Mouse (Mus musculus): ENCODE data around the gene AC131692.1. TPM values are rescaled to one million over a fixed set of nuclear protein-coding genes. Genes with fewer than 3 reads are reported as not detected.
A peak's percentile ranks its signal among the peaks of the same experiment; 100 is the strongest.

AC131692.1 gene
- polyA plus RNA-seq, 1 experiment, result 1.5 TPM

- H3K4me1 ChIP-seq, result peaks cover 56% of the 10 kb centered on the region
- TF ChIP-seq GATA1 (IDR thresholded peaks at IDR 0.05; ENCODE audit: borderline replicate concordance, low read length), result no peak
- no peak for TF ChIP-seq FLI1 (IDR thresholded peaks at IDR 0.05; ENCODE audit: low read length)
- H3K4me3 ChIP-seq (replicated peaks), result no peak within 1 kb of the TSS
- no peaks in the 10 kb centered on the region for H3K27me3 ChIP-seq (replicated peaks)
- H3K9me3 ChIP-seq, result no peaks in the 10 kb centered on the region
- peaks cover 54% of the 10 kb centered on the region for H3K36me3 ChIP-seq (replicated peaks; ENCODE audit: low read length)
These were observed 12.1 kb upstream of the AC131692.1 start, which contains the start of gene Gm28374 for GRCm38 (mm10) chr19:6082156-6082555. TSS of gene Gm28374 (minus strand) at chr19:6082256.

- no peaks in the 10 kb centered on the region for H3K27me3 ChIP-seq (replicated peaks)
- H3K4me3 ChIP-seq (replicated peaks), result peak within 1 kb of the TSS; percentile 96
- H3K9me3 ChIP-seq, result no peaks in the 10 kb centered on the region
- peak; percentile 100; the same call in 1 of the 2 replicates for TF ChIP-seq FLI1 (IDR thresholded peaks at IDR 0.05; ENCODE audit: low read length)
- TF ChIP-seq GATA1 (IDR thresholded peaks at IDR 0.05; ENCODE audit: borderline replicate concordance, low read length), result no peak
- H3K4me1 ChIP-seq, result peaks cover 61% of the 10 kb centered on the region
- peaks cover 75% of the 10 kb centered on the region for H3K36me3 ChIP-seq (replicated peaks; ENCODE audit: low read length)
These were observed 9.6 kb upstream of the AC131692.1 start, which contains the start of the genes Zfpl1 and Cdca5 for GRCm38 (mm10) chr19:6084478-6085248. TSS of gene Zfpl1 (minus strand) at chr19:6084956. TSS of gene Cdca5 (plus strand) at chr19:6084983.

DNA sequence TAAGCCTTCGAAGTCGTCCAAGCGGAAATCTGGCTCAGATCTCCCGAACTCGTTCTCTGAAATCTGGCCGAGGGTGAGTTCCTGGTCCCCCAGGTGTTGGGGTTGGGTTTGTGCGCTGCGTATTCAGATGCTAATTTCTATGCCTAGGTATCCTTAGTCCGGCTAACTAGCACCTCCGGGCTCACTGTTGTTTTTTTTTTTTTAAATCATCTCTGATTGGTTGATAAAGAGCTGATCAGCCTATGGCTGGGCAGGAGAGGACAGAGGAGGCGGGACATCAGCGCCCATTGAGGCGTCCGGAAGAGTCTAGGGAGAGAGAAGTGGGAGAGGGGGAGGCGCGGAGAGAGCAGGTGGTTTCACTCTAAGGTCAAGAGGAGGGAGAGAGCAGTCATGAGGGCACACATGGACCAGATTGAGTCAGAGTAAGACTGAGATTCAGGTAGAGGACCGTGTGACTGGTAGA is 8.8 kb upstream of the AC131692.1 start:
- TF ChIP-seq GATA1 (IDR thresholded peaks at IDR 0.05; ENCODE audit: borderline replicate concordance, low read length) (no peak), FLI1 (IDR thresholded peaks at IDR 0.05; ENCODE audit: low read length) (no peak)
- Histone ChIP-seq H3K36me3 (replicated peaks; ENCODE audit: low read length) (peaks cover 75% of the 10 kb centered on the region), H3K4me3 (replicated peaks) (peak overlapping the region; percentile 96), H3K9me3 (no peaks in the 10 kb centered on the region), H3K27me3 (replicated peaks) (no peaks in the 10 kb centered on the region), H3K4me1 (peaks cover 61% of the 10 kb centered on the region)

DNA sequence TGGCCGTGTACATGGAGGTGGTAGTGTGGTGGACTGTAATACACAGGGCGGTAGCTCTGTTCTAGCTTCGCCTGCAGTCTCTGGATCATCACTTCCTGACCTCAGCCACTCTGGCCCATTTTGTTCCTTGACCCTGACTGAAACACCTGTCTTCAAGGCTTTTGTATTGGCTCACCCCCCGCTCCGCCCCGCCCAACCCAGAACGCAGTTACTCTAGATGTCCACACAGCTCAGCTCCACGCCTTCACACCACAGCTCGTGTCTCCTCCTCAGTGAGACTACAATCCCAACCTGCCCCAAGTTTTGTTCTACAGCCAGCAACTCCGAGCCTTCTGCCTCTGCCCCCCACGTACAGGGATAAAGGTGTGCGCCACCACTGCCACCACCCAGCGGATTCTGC is 5.4 kb upstream of the AC131692.1 start:
- Histone ChIP-seq H3K36me3 (replicated peaks; ENCODE audit: low read length) (peaks cover 69% of the 10 kb centered on the region), H3K27me3 (replicated peaks) (no peaks in the 10 kb centered on the region), H3K4me3 (replicated peaks) (no peak overlapping the region), H3K9me3 (no peaks in the 10 kb centered on the region), H3K4me1 (peaks cover 39% of the 10 kb centered on the region)
- TF ChIP-seq GATA1 (IDR thresholded peaks at IDR 0.05; ENCODE audit: borderline replicate concordance, low read length) (no peak), FLI1 (IDR thresholded peaks at IDR 0.05; ENCODE audit: low read length) (no peak)

DNA sequence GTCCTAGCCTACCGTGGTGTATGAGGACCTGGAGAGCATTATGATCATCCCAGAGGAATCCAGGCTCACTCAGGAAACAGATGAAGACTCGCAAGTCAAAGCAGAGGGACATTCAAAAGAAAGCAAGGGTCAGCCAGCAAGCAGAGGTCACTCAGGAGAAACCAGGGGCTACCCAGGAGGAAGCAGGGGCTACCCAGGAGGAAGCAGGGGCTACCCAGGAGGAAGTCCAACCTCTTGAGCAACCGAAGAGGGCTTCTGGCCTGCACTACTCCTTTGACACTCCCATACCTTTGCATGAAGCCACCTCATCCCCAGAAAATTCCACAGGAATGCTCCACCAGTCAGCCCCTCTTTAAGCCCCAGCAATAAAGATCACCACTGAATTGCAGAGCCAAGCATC is 3.6 kb downstream of the AC131692.1 start:
- Histone ChIP-seq H3K36me3 (replicated peaks; ENCODE audit: low read length) (peaks cover 46% of the 10 kb centered on the region), H3K9me3 (no peaks in the 10 kb centered on the region), H3K4me1 (peaks cover 26% of the 10 kb centered on the region), H3K4me3 (replicated peaks) (no peak overlapping the region), H3K27me3 (replicated peaks) (no peaks in the 10 kb centered on the region)
- TF ChIP-seq FLI1 (IDR thresholded peaks at IDR 0.05; ENCODE audit: low read length), result no peak
- no peak for TF ChIP-seq GATA1 (IDR thresholded peaks at IDR 0.05; ENCODE audit: borderline replicate concordance, low read length)

DNA sequence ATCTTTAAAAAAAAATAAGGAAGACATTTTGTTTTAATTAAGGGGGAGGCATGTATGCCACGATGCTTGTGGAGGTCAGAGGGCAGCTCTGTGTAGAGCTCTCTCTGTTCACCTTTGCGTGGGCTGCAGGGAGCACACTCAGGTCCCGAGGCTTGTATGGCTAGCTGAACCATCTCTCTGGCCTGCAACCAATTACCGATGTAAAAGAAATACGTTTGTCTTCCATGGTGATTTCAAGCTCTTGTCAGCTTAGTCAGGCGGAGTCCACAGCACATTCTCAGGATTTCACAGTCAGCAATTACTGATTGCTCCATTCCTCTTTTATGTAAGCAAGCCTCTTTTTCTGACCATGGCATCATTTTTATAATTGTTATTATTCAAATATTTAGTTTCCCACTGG is 7.0 kb downstream of the AC131692.1 start:
- Histone ChIP-seq H3K27me3 (replicated peaks) (no peaks in the 10 kb centered on the region), H3K4me3 (replicated peaks) (no peak overlapping the region), H3K4me1 (peaks cover 47% of the 10 kb centered on the region), H3K9me3 (no peaks in the 10 kb centered on the region), H3K36me3 (replicated peaks; ENCODE audit: low read length) (peaks cover 19% of the 10 kb centered on the region)
- TF ChIP-seq GATA1 (IDR thresholded peaks at IDR 0.05; ENCODE audit: borderline replicate concordance, low read length) (no peak), FLI1 (IDR thresholded peaks at IDR 0.05; ENCODE audit: low read length) (no peak)

DNA sequence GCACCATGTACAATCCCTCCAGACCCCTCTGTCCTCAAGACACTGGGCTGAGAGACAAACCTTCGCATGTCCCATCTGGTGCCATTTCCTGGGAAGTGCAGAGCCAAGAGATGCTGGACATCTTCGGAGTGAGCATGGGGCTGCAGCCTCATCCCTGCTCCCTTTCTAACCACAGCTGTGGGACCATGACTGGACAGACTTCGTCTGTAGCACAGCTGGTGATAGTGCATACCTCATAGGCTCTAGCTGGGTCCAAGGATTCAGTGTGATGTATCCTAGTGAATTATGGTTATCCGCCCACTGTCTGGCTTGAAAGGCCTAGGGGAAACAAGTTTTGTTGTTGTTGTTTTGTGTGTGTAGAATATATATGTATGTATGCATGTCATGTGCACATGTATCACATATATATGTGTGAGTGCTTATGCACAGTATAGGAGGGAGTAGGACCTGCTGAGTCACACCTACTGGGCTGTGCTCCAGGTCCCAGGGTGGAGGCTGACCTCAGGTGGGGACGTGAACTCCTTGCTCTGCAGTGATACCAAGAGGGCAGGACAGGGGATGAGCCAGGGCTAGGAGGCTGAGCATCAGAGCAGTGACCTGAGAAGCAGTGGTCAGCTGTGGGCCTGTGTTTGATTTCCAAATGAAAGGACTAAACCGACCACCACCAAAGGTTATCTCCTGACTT is 8.1 kb downstream of the AC131692.1 start:
- H3K4me1 ChIP-seq, result peaks cover 51% of the 10 kb centered on the region
- TF ChIP-seq FLI1 (IDR thresholded peaks at IDR 0.05; ENCODE audit: low read length) (no peak), GATA1 (IDR thresholded peaks at IDR 0.05; ENCODE audit: borderline replicate concordance, low read length) (no peak)
- peaks cover 15% of the 10 kb centered on the region for H3K36me3 ChIP-seq (replicated peaks; ENCODE audit: low read length)
- H3K4me3 ChIP-seq (replicated peaks), result peak overlapping the region; percentile 57
- H3K9me3 ChIP-seq, result no peaks in the 10 kb centered on the region
- H3K27me3 ChIP-seq (replicated peaks), result no peaks in the 10 kb centered on the region

DNA sequence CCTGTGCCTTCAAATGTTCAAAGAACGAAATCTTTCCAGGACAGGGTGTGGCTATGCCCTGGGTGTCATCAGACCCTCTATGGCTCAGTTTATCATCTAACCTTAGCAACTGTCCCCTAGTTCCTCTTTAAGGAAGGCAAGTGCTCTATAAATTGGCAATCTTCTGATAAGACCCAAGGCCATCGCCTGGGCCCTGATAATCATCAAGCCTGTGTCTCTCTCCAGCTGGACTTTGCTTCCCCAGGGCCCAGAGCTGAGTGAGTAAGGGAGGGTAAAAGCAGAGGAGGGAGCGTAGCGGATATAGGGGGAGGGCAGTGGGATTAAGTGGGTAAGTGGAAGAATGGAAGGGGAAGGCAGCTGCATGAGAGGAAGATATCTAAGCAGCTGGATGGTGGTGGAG is 10.3 kb downstream of the AC131692.1 start:
- H3K4me1 ChIP-seq, result peaks cover 55% of the 10 kb centered on the region
- H3K27me3 ChIP-seq (replicated peaks), result no peaks in the 10 kb centered on the region
- TF ChIP-seq GATA1 (IDR thresholded peaks at IDR 0.05; ENCODE audit: borderline replicate concordance, low read length) (no peak), FLI1 (IDR thresholded peaks at IDR 0.05; ENCODE audit: low read length) (no peak)
- H3K4me3 ChIP-seq (replicated peaks), result no peak overlapping the region
- no peaks in the 10 kb centered on the region for H3K9me3 ChIP-seq
- H3K36me3 ChIP-seq (replicated peaks; ENCODE audit: low read length), result peaks cover 5% of the 10 kb centered on the region

GRCm38 (mm10) chr19:6105586-6105985 is 11.4 kb downstream of the AC131692.1 start, which contains the start of gene Naaladl1:
TSS of gene Naaladl1 (plus strand) at chr19:6105782.
- no peak within 1 kb of the TSS for H3K4me3 ChIP-seq (replicated peaks)
- peaks cover 56% of the 10 kb centered on the region for H3K4me1 ChIP-seq
- no peaks in the 10 kb centered on the region for H3K36me3 ChIP-seq (replicated peaks; ENCODE audit: low read length)
- TF ChIP-seq GATA1 (IDR thresholded peaks at IDR 0.05; ENCODE audit: borderline replicate concordance, low read length) (no peak), FLI1 (IDR thresholded peaks at IDR 0.05; ENCODE audit: low read length) (no peak)
- H3K9me3 ChIP-seq, result no peaks in the 10 kb centered on the region
- no peaks in the 10 kb centered on the region for H3K27me3 ChIP-seq (replicated peaks)

DNA sequence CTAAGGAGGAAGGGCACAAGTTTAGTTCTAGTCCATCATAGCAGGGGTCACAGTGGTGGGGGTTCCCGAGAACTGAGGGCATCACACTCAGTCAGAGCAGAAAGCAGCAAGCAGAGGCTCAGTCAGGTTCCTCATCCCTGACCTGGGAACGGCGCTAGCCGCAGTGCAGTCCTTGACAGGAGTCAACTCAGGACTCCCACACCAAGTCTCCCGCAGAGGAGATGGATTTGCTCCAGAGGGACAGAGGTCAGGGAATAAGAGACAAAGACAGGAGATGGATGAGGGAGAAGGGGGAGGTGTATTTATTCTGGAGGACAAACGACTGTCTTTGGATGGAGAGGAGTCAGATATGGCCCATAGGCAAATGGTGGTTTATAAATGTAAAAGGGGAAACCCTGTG is 18.9 kb downstream of the AC131692.1 start:
- TF ChIP-seq FLI1 (IDR thresholded peaks at IDR 0.05; ENCODE audit: low read length) (no peak), GATA1 (IDR thresholded peaks at IDR 0.05; ENCODE audit: borderline replicate concordance, low read length) (no peak)
- H3K36me3 ChIP-seq (replicated peaks; ENCODE audit: low read length), result peaks cover 47% of the 10 kb centered on the region

More for the DNA sequence above, 18.9 kb downstream of the AC131692.1 start:
- no peak overlapping the region for H3K4me3 ChIP-seq (replicated peaks)
- peaks cover 60% of the 10 kb centered on the region for H3K4me1 ChIP-seq
- no peaks in the 10 kb centered on the region for H3K9me3 ChIP-seq
- no peaks in the 10 kb centered on the region for H3K27me3 ChIP-seq (replicated peaks)
